Mouse (Mus musculus) ES-E14 (cell line): ENCODE results near the gene Klhl9. TPM values are rescaled to one million over a fixed set of nuclear protein-coding genes. Genes with fewer than 3 reads are reported as not detected.

Experiments
- DNase-seq: peaks from one replicate; pipeline ENCODE4 v3.0.0-alpha.2; 2013; ENCODE audit warnings: low read depth, low spot score
- H3K27ac ChIP-seq: 2 replicates; pipeline ENCODE4 v1.5.1; 2012; ENCODE audit warnings: low read depth, mild to moderate bottlenecking, low read length, moderate library complexity, mixed read lengths; ENCODE audit not compliant: poor library complexity, insufficient read depth, severe bottlenecking
- H3K36me3 ChIP-seq: 2 replicates; pipeline ENCODE4 v1.6.1; 2012; ENCODE audit warnings: mild to moderate bottlenecking, low read length, moderate library complexity, mixed read lengths; ENCODE audit not compliant: control insufficient read depth, poor library complexity, insufficient read depth, severe bottlenecking
- H3K4me1 ChIP-seq, 2 experiments: fragments of 150-350 bp in 1 of 2; sonication (generic) in 1 of 2; 2 replicates each; pipeline ENCODE4 v1.6.1; 2012; ENCODE audit warnings: low read length in 2 of 2, mild to moderate bottlenecking in 1 of 2, mixed read lengths in 1 of 2; ENCODE audit not compliant: control insufficient read depth in 2 of 2, insufficient read depth in 2 of 2, poor library complexity in 1 of 2
- H3K4me3 ChIP-seq, 2 experiments: fragments of 150-350 bp in 1 of 2; sonication (generic) in 1 of 2; 2 replicates each; pipeline ENCODE4 v1.5.1; 2012; ENCODE audit warnings: low read length in 2 of 2, low read depth in 1 of 2, mild to moderate bottlenecking in 1 of 2, mixed read lengths in 1 of 2; ENCODE audit not compliant: insufficient read depth in 1 of 2, poor library complexity in 1 of 2, severe bottlenecking in 1 of 2
- H3K9ac ChIP-seq: 2 replicates; pipeline ENCODE4 v1.6.1; 2012; ENCODE audit warnings: low read depth, mild to moderate bottlenecking, low read length, mixed read lengths; ENCODE audit not compliant: poor library complexity, insufficient read depth, severe bottlenecking
- H3K9me3 ChIP-seq: fragments of 150-350 bp; sonication (generic); 2 replicates; pipeline ENCODE4 v1.6.1; 2012; ENCODE audit warnings: low read depth, mild to moderate bottlenecking, low read length; ENCODE audit not compliant: control insufficient read depth, insufficient read depth
- CHD2 ChIP-seq: IDR thresholded peaks from 2 replicates; pipeline ENCODE4 v1.6.1; 2014; ENCODE audit warnings: mild to moderate bottlenecking, low read depth, low read length, inconsistent platforms
- HCFC1 ChIP-seq: IDR thresholded peaks from 2 replicates; pipeline ENCODE4 v1.6.1; 2012; ENCODE audit warnings: low read length, inconsistent platforms, borderline replicate concordance; ENCODE audit not compliant: insufficient read depth
- MAFK ChIP-seq: IDR thresholded peaks from 2 replicates; pipeline ENCODE4 v1.6.1; 2014; ENCODE audit warnings: mild to moderate bottlenecking, low read depth, low read length, inconsistent platforms; ENCODE audit not compliant: insufficient read depth
- ZC3H11A ChIP-seq: IDR thresholded peaks from 2 replicates; pipeline ENCODE4 v1.6.1; 2012; ENCODE audit warnings: low read depth, mild to moderate bottlenecking, inconsistent platforms, low read length, borderline replicate concordance
- ZNF384 ChIP-seq: IDR thresholded peaks from 2 replicates; pipeline ENCODE4 v1.6.1; 2012; ENCODE audit warnings: low read depth, low read length, inconsistent platforms
- in situ Hi-C, 2 experiments: fragments of 600-800 bp; cut with MboI; formaldehyde crosslinking; loops; one replicate each; pipeline ENCODE4 v1.15.1; 2025; ENCODE audit warnings: low sequenced_read_pairs in 2 of 2, inconsistent platforms in 1 of 2; ENCODE audit not compliant: unreplicated experiment in 2 of 2
- total RNA-seq: library from RNA; depleted of rRNA; stranded (reverse); fragments of 300-350 nt; gene quantifications from 2 replicates; pipeline ENCODE4 v1.2.3, GENCODE M21; 2012

The Klhl9 gene
- total RNA-seq, 1 experiment = 31.5 TPM

- Histone ChIP-seq H3K36me3 (no peaks in the 10 kb centered on the region), H3K27ac (no peak overlapping the region), H3K9me3 (no peaks in the 10 kb centered on the region), H3K4me3 (no peak overlapping the region), H3K4me1 (no peaks in the 10 kb centered on the region), H3K9ac (no peak overlapping the region)
- no peak for TF ChIP-seq ZC3H11A
- no peak for DNase-seq
- in situ Hi-C loops = no loop called here
Measured at GRCm38 (mm10) chr4:88742771-88743371, 20.6 kb upstream of the Klhl9 start.

GRCm38 (mm10) chr4:88741426-88741825, 19.2 kb upstream of the Klhl9 start:
- DNase-seq = no peak
- Histone ChIP-seq H3K4me3 (no peak overlapping the region), H3K9ac (no peak overlapping the region), H3K9me3 (no peaks in the 10 kb centered on the region), H3K27ac (no peak overlapping the region), H3K4me1 (no peaks in the 10 kb centered on the region), H3K36me3 (no peaks in the 10 kb centered on the region)
- TF ChIP-seq ZC3H11A (no peak), HCFC1 (no peak), CHD2 (no peak), MAFK (no peak), ZNF384 (no peak)
- in situ Hi-C loops = no loop called here

- H3K4me1 ChIP-seq = no peaks in the 10 kb centered on the region
- no peak for DNase-seq
- H3K27ac ChIP-seq = no peak overlapping the region
- no peaks in the 10 kb centered on the region for H3K9me3 ChIP-seq
- no peak overlapping the region for H3K9ac ChIP-seq
- no peak for TF ChIP-seq ZNF384
- no peak for TF ChIP-seq MAFK
- no peak for TF ChIP-seq ZC3H11A
- TF ChIP-seq HCFC1 = no peak
- no peak for TF ChIP-seq CHD2
- in situ Hi-C loops = no loop called here
- no peak overlapping the region for H3K4me3 ChIP-seq
- no peaks in the 10 kb centered on the region for H3K36me3 ChIP-seq
Measured at GRCm38 (mm10) chr4:88739036-88739435, 16.8 kb upstream of the Klhl9 start.

GRCm38 (mm10) chr4:88738480-88738879, 16.2 kb upstream of the Klhl9 start:
- H3K4me1 ChIP-seq = no peaks in the 10 kb centered on the region
- TF ChIP-seq ZNF384 (no peak), ZC3H11A (peak; percentile 54; the same call in 1 of the 2 replicates), HCFC1 (no peak), MAFK (no peak), CHD2 (no peak)
- no peak overlapping the region for H3K4me3 ChIP-seq
- H3K9ac ChIP-seq = no peak overlapping the region
- no peak overlapping the region for H3K27ac ChIP-seq
- H3K36me3 ChIP-seq = no peaks in the 10 kb centered on the region
- DNase-seq = peak; percentile 53
- in situ Hi-C loops = no loop called here
- 0 out of 2 replicates have a peak, but pooled peaks cover under 1% of the 10 kb centered on the region for H3K9me3 ChIP-seq

- no peak for DNase-seq
- in situ Hi-C loops = no loop called here
- H3K4me1 ChIP-seq = no peaks in the 10 kb centered on the region
- TF ChIP-seq ZNF384 (no peak), MAFK (no peak), CHD2 (no peak), HCFC1 (no peak), ZC3H11A (no peak)
- peaks cover 17% of the 10 kb centered on the region for H3K9me3 ChIP-seq
- H3K9ac ChIP-seq = no peak overlapping the region
- H3K4me3 ChIP-seq = no peak overlapping the region
- no peaks in the 10 kb centered on the region for H3K36me3 ChIP-seq
- no peak overlapping the region for H3K27ac ChIP-seq
Measured at GRCm38 (mm10) chr4:88727324-88727723, 5.1 kb upstream of the Klhl9 start.
